In the genomic region with DNA sequence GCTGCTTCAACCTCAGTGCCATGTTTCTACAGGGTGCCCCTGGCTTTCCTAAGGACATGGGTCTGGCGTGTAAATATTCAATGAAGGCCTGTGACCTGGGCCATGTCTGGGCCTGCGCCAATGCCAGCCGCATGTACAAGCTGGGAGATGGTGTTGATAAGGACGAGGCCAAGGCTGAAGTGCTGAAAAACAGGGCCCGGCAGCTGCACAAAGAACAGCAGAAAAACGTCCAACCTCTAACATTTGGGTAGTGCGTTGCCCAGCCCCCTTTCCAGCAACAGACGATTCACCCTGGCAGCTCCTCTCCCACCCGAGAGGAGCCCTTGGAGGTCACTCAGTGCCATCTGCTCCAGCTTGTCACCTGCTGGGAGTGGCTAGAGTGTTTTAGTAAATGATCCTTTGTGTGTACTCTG, we compare ENCODE assay signal across 10 mouse cellular contexts. TPM values are rescaled to one million over a fixed set of nuclear protein-coding genes. Genes with fewer than 3 reads are reported as not detected.
A peak's percentile ranks its signal among the peaks of the same experiment; 100 is the strongest.
DNase-seq lines count a peak whose midpoint lies in the region; ATAC-seq and TF ChIP-seq lines count a peak whose summit lies in the region.
"Had no signal": no experiment of that assay in that cellular context is flagged by ENCODE, and none has a peak within 500 bp of the region (broad histone marks: within the 10 kb centered on the region; RNA-seq: fewer than 3 reads in every experiment).

No protein-coding gene starts in this region.

- no peak for TF ChIP-seq POLR2A in olfactory bulb, adult 2 months (IDR thresholded peaks at IDR 0.05; ENCODE audit: insufficient read depth, low read depth, low read length)

- no peaks in the 10 kb centered on the region for H3K9me3 ChIP-seq in midbrain, embryonic 10.5 days (replicated peaks)
- no peaks in the 10 kb centered on the region for H3K9me3 ChIP-seq in midbrain, postnatal 0 days (ENCODE audit: low read length)
- no peaks in the 10 kb centered on the region for H3K9me3 ChIP-seq in embryonic facial prominence, embryonic 11.5 days (replicated peaks; ENCODE audit: control insufficient read depth, low read length)

- DNase-seq in midbrain, embryonic 10.5 days (ENCODE audit: low spot score) = no peak
- no peak for DNase-seq in midbrain, postnatal 0 days (ENCODE audit: low spot score)
- peak; percentile 78 for DNase-seq in adrenal gland, postnatal 14 days
- DNase-seq in embryonic facial prominence, embryonic 11.5 days (ENCODE audit: low spot score) = no peak
- DNase-seq in kidney, postnatal 14 days = no peak
- DNase-seq in heart, postnatal 25 days (ENCODE audit: low spot score) = no peak
- no peak for DNase-seq in gastrocnemius, postnatal 4 days (ENCODE audit: low spot score in 2 of 2)

- H3K4me1 ChIP-seq in midbrain, embryonic 10.5 days = peaks cover 24% of the 10 kb centered on the region
- no peaks in the 10 kb centered on the region for H3K4me1 ChIP-seq in midbrain, postnatal 0 days (ENCODE audit: insufficient read depth, low read length)
- H3K4me1 ChIP-seq in embryonic facial prominence, embryonic 11.5 days (ENCODE audit: control insufficient read depth, insufficient read depth, low read length) = no peaks in the 10 kb centered on the region
- peaks cover 12% of the 10 kb centered on the region for H3K4me1 ChIP-seq in olfactory bulb, adult 2 months (ENCODE audit: control insufficient read depth, insufficient read depth, low read length)

- no peak overlapping the region for H3K4me3 ChIP-seq in midbrain, embryonic 10.5 days
- no peak overlapping the region for H3K4me3 ChIP-seq in midbrain, postnatal 0 days (ENCODE audit: low read depth, low read length)
- H3K4me3 ChIP-seq in embryonic facial prominence, embryonic 11.5 days (ENCODE audit: low read depth, low read length) = no peak overlapping the region
- no peak overlapping the region for H3K4me3 ChIP-seq in olfactory bulb, adult 2 months (ENCODE audit: insufficient read depth, low read depth, low read length)

- ATAC-seq in midbrain, postnatal 0 days (ENCODE audit: low FRiP score) = no peak
- no peak for ATAC-seq in embryonic facial prominence, embryonic 11.5 days (replicated peaks; ENCODE audit: insufficient number of reproducible peaks, low FRiP score, low TSS enrichment, low read depth)
- ATAC-seq: Patski had no signal

- H3K9ac ChIP-seq in midbrain, postnatal 0 days (replicated peaks; ENCODE audit: low read length, poor library complexity, severe bottlenecking) = no peak overlapping the region
- no peak overlapping the region for H3K9ac ChIP-seq in embryonic facial prominence, embryonic 11.5 days (replicated peaks; ENCODE audit: low read length)

- H3K36me3 ChIP-seq in midbrain, embryonic 10.5 days = peaks cover 73% of the 10 kb centered on the region
- H3K36me3 ChIP-seq in midbrain, postnatal 0 days (ENCODE audit: insufficient read depth, low read length) = peaks cover 26% of the 10 kb centered on the region
- peaks cover 7% of the 10 kb centered on the region for H3K36me3 ChIP-seq in embryonic facial prominence, embryonic 11.5 days (replicated peaks; ENCODE audit: control insufficient read depth, insufficient read depth, low read depth, low read length)

- H3K4me2 ChIP-seq in midbrain, postnatal 0 days (ENCODE audit: low read depth, low read length, poor library complexity, severe bottlenecking) = no peak overlapping the region
- no peak overlapping the region for H3K4me2 ChIP-seq in embryonic facial prominence, embryonic 11.5 days (ENCODE audit: low read depth, low read length)

- no peaks in the 10 kb centered on the region for H3K27me3 ChIP-seq in midbrain, embryonic 10.5 days (ENCODE audit: low read depth, poor library complexity, severe bottlenecking)
- H3K27me3 ChIP-seq in midbrain, postnatal 0 days (ENCODE audit: insufficient read depth, low read length) = no peaks in the 10 kb centered on the region
- no peaks in the 10 kb centered on the region for H3K27me3 ChIP-seq in embryonic facial prominence, embryonic 11.5 days (ENCODE audit: control insufficient read depth, insufficient read depth, low read length)
- H3K27me3 ChIP-seq: Patski had no signal

- intact Hi-C loops in heart, postnatal 25 days (cut with DNase I) = loop anchor here (2.0 kb wide), 2 partner anchors 122 to 152 kb away; no protein-coding TSS in a partner anchor

- TF ChIP-seq CTCF in midbrain, postnatal 0 days (IDR thresholded peaks at IDR 0.05) = no peak
- no peak for TF ChIP-seq CTCF in olfactory bulb, adult 2 months (IDR thresholded peaks at IDR 0.05; ENCODE audit: insufficient read depth, low read depth, low read length)

- peak overlapping the region; percentile 77 for H3K27ac ChIP-seq in midbrain, embryonic 10.5 days (replicated peaks)
- H3K27ac ChIP-seq in midbrain, postnatal 0 days (ENCODE audit: low read depth, low read length) = no peak overlapping the region
- 0 out of 2 replicates have a peak overlapping the region, but pooled peaks have one; percentile 28 for H3K27ac ChIP-seq in embryonic facial prominence, embryonic 11.5 days (replicated peaks; ENCODE audit: low read depth, low read length)
- 0 out of 2 replicates have a peak overlapping the region, but pooled peaks have one; percentile 2 for H3K27ac ChIP-seq in olfactory bulb, adult 2 months (ENCODE audit: insufficient read depth, low read depth, low read length)

- 72% methylated on average over 9 of the region's 9 CpGs for WGBS in midbrain, embryonic 10.5 days
- 65% methylated on average over 9 of the region's 9 CpGs for WGBS in midbrain, postnatal 0 days
- WGBS in embryonic facial prominence, embryonic 11.5 days = 78% methylated on average over 9 of the region's 9 CpGs
- WGBS in olfactory bulb, adult 2 months = 61% methylated on average over 9 of the region's 9 CpGs

RNA-seq across cellular contexts. Expression of gene Coa7, which starts 10.4 kb away (rescaled TPM):
- 66.1 and 76.5 TPM in 2 replicates for polyA plus RNA-seq in midbrain, embryonic 10.5 days (2016; fragmentation: Nextera tagmentation; extraction: Ambion mirVana)
- 16.8 and 59.5 TPM in 2 replicates for total RNA-seq in midbrain, postnatal 0 days (2014; rRNA removed)
- 59.6 and 63.2 TPM in 2 replicates for polyA plus RNA-seq in midbrain, postnatal 0 days (2015; fragmentation: Nextera tagmentation; extraction: Ambion mirVana)
- total RNA-seq in adrenal gland, postnatal 14 days (2021) = 60.8 and 61.3 TPM in 2 replicates
- polyA plus RNA-seq in embryonic facial prominence, embryonic 11.5 days (2014; fragmentation: Nextera tagmentation; extraction: Ambion mirVana) = 53.7 and 57.0 TPM in 2 replicates
- polyA plus RNA-seq in olfactory bulb, adult 2 months (2012; ENCODE audit: insufficient read depth, insufficient read length, low replicate concordance, missing spikeins) = not detected in 2 replicates
- total RNA-seq in heart, postnatal 25 days (2021) = 10 to 100 TPM; 35.2 to 37.8 TPM
- total RNA-seq in gastrocnemius, postnatal 4 days (2021) = 10 to 100 TPM; 23.1 to 31.3 TPM

RNA-seq across cellular contexts. Expression of gene Zyg11b, which starts 37.4 kb away (rescaled TPM):
- 13.2 and 18.5 TPM in 2 replicates for polyA plus RNA-seq in midbrain, embryonic 10.5 days (2016; fragmentation: Nextera tagmentation; extraction: Ambion mirVana)
- 131 and 162 TPM in 2 replicates for total RNA-seq in midbrain, postnatal 0 days (2014; rRNA removed)
- 22.3 and 26.0 TPM in 2 replicates for polyA plus RNA-seq in midbrain, postnatal 0 days (2015; fragmentation: Nextera tagmentation; extraction: Ambion mirVana)
- 32.6 and 34.2 TPM in 2 replicates for total RNA-seq in adrenal gland, postnatal 14 days (2021)
- polyA plus RNA-seq in embryonic facial prominence, embryonic 11.5 days (2014; fragmentation: Nextera tagmentation; extraction: Ambion mirVana) = 14.0 TPM in 2 replicates
- 69.6 and 87.5 TPM in 2 replicates for polyA plus RNA-seq in olfactory bulb, adult 2 months (2012; ENCODE audit: insufficient read depth, insufficient read length, low replicate concordance, missing spikeins)
- 10 to 100 TPM; 33.6 to 40.4 TPM for total RNA-seq in heart, postnatal 25 days (2021)
- total RNA-seq in gastrocnemius, postnatal 4 days (2021) = 10 to 100 TPM; 23.8 to 27.8 TPM

RNA-seq across cellular contexts. Expression of gene Shisal2a, which starts 44.8 kb away (rescaled TPM):
- polyA plus RNA-seq in midbrain, embryonic 10.5 days (2016; fragmentation: Nextera tagmentation; extraction: Ambion mirVana) = 2.2 and 2.6 TPM in 2 replicates
- total RNA-seq in midbrain, postnatal 0 days (2014; rRNA removed) = 0.49 and 5.5 TPM in 2 replicates
- 12.6 and 15.5 TPM in 2 replicates for polyA plus RNA-seq in midbrain, postnatal 0 days (2015; fragmentation: Nextera tagmentation; extraction: Ambion mirVana)
- 4.2 and 5.5 TPM in 2 replicates for total RNA-seq in adrenal gland, postnatal 14 days (2021)
- 8.5 and 10.2 TPM in 2 replicates for polyA plus RNA-seq in embryonic facial prominence, embryonic 11.5 days (2014; fragmentation: Nextera tagmentation; extraction: Ambion mirVana)
- not detected in 2 replicates for polyA plus RNA-seq in olfactory bulb, adult 2 months (2012; ENCODE audit: insufficient read depth, insufficient read length, low replicate concordance, missing spikeins)
- total RNA-seq in heart, postnatal 25 days (2021) = not detected
- total RNA-seq in gastrocnemius, postnatal 4 days (2021) = not detected
- total RNA-seq: left cerebral cortex, adult 18-20 months had no signal
- polyA plus RNA-seq: Patski had no signal
